Mouse (Mus musculus) G1E (cell line): ENCODE measurements at regions not wholly inside any gene's neighbourhood (a gene's known extent, or its start where the extent isn't known, plus 50 kb on each side); places are given as distances from the start of the nearest gene placed in this dataset.

Experiments used
- ATAC-seq: 2 replicates; pipeline ENCODE4 v1.8.0; 2016; ENCODE audit warnings: mild to moderate bottlenecking; ENCODE audit not compliant: insufficient number of reproducible peaks, poor library complexity, low FRiP score, severe bottlenecking; ENCODE audit errors: extremely low read depth
- DNase-seq: peaks from one replicate; pipeline ENCODE4 v3.0.0; 2012; ENCODE audit warnings: low spot score
- H3K27me3 ChIP-seq: 2 replicates; pipeline ENCODE4 v1.6.1; 2012; ENCODE audit warnings: mild to moderate bottlenecking, low read length, inconsistent platforms; ENCODE audit not compliant: insufficient read depth
- H3K36me3 ChIP-seq: replicated peaks from 2 replicates; pipeline ENCODE3; 2012; ENCODE audit warnings: mild to moderate bottlenecking, inconsistent platforms
- H3K4me1 ChIP-seq: 2 replicates; pipeline ENCODE4 v1.6.1; 2012; ENCODE audit warnings: low read depth, low read length, inconsistent platforms, mixed read lengths; ENCODE audit not compliant: insufficient read depth
- H3K4me3 ChIP-seq: 2 replicates; pipeline ENCODE4 v1.5.1; 2012; ENCODE audit warnings: low read depth, mild to moderate bottlenecking, inconsistent platforms, low read length, moderate library complexity, mixed read lengths
- H3K9me3 ChIP-seq: replicated peaks from 2 replicates; pipeline ENCODE4 v1.6.1; 2012; ENCODE audit warnings: inconsistent platforms
- CTCF ChIP-seq: IDR thresholded peaks from 2 replicates; pipeline ENCODE4 v1.5.1; 2012; ENCODE audit warnings: low read depth, low read length, inconsistent platforms, mixed read lengths
- GATA1 ChIP-seq: IDR thresholded peaks from 2 replicates; pipeline ENCODE4 v1.6.1; 2012; ENCODE audit warnings: borderline replicate concordance, low read length, inconsistent platforms, mixed read lengths
- GATA2 ChIP-seq: IDR thresholded peaks from 2 replicates; pipeline ENCODE4 v1.6.1; 2012; ENCODE audit warnings: low read depth, low read length, inconsistent platforms, borderline replicate concordance
- POLR2AphosphoS5 ChIP-seq: IDR thresholded peaks from 2 replicates; pipeline ENCODE4 v1.6.1; 2012; ENCODE audit warnings: low read depth, low read length, inconsistent platforms; ENCODE audit not compliant: insufficient replicate concordance
- TAL1 ChIP-seq: conservative IDR thresholded peaks from 2 replicates; pipeline ENCODE4 v1.6.1; 2012; ENCODE audit warnings: low read depth, low read length, inconsistent platforms, mixed read lengths

- no peak for ATAC-seq
- DNase-seq, result no peak
- Histone ChIP-seq H3K36me3 (no peaks in the 10 kb centered on the region), H3K4me1 (no peaks in the 10 kb centered on the region), H3K27me3 (no peaks in the 10 kb centered on the region), H3K9me3 (peaks cover 75% of the 10 kb centered on the region), H3K4me3 (no peak overlapping the region)
- TF ChIP-seq GATA2 (no peak), TAL1 (no peak), GATA1 (no peak), POLR2AphosphoS5 (no peak), CTCF (no peak)
These were observed 194.2 kb upstream of the Ppp2r3a start for GRCm38 (mm10) chr9:101445764-101446163.

GRCm38 (mm10) chr9:101445293-101445692, 193.7 kb upstream of the Ppp2r3a start:
- no peaks in the 10 kb centered on the region for H3K36me3 ChIP-seq
- TF ChIP-seq CTCF (no peak), TAL1 (no peak), GATA2 (no peak), POLR2AphosphoS5 (no peak), GATA1 (no peak)
- H3K4me1 ChIP-seq, result no peaks in the 10 kb centered on the region
- no peaks in the 10 kb centered on the region for H3K27me3 ChIP-seq
- DNase-seq (no peak), ATAC-seq (no peak)
- H3K9me3 ChIP-seq, result peaks cover 75% of the 10 kb centered on the region
- no peak overlapping the region for H3K4me3 ChIP-seq

- no peak overlapping the region for H3K4me3 ChIP-seq
- no peaks in the 10 kb centered on the region for H3K4me1 ChIP-seq
- H3K9me3 ChIP-seq, result peaks cover 54% of the 10 kb centered on the region
- H3K36me3 ChIP-seq, result no peaks in the 10 kb centered on the region
- H3K27me3 ChIP-seq, result no peaks in the 10 kb centered on the region
- DNase-seq (no peak), ATAC-seq (no peak)
- TF ChIP-seq GATA1 (no peak), POLR2AphosphoS5 (no peak), GATA2 (no peak), TAL1 (no peak), CTCF (no peak)
These were observed 188.3 kb upstream of the Ppp2r3a start for GRCm38 (mm10) chr9:101439856-101440255.

GRCm38 (mm10) chr9:101438564-101439180, 187.1 kb upstream of the Ppp2r3a start:
- TF ChIP-seq GATA2, result no peak
- no peak for TF ChIP-seq TAL1
- no peak for TF ChIP-seq POLR2AphosphoS5
- TF ChIP-seq CTCF, result no peak
- no peak for TF ChIP-seq GATA1
- Histone ChIP-seq H3K9me3 (peaks cover 44% of the 10 kb centered on the region), H3K4me3 (no peak overlapping the region), H3K4me1 (no peaks in the 10 kb centered on the region), H3K36me3 (no peaks in the 10 kb centered on the region), H3K27me3 (no peaks in the 10 kb centered on the region)
- ATAC-seq (no peak), DNase-seq (no peak)

GRCm38 (mm10) chr9:101424974-101425670, 173.5 kb upstream of the Ppp2r3a start:
- H3K4me3 ChIP-seq, result no peak overlapping the region
- TF ChIP-seq TAL1, result no peak
- TF ChIP-seq POLR2AphosphoS5, result no peak
- no peak for TF ChIP-seq GATA1
- TF ChIP-seq CTCF, result no peak
- no peak for TF ChIP-seq GATA2
- H3K4me1 ChIP-seq, result no peaks in the 10 kb centered on the region
- ATAC-seq (no peak), DNase-seq (no peak)
- peaks cover 43% of the 10 kb centered on the region for H3K9me3 ChIP-seq
- H3K36me3 ChIP-seq, result no peaks in the 10 kb centered on the region
- no peaks in the 10 kb centered on the region for H3K27me3 ChIP-seq

GRCm38 (mm10) chr9:101423041-101423440, 171.4 kb upstream of the Ppp2r3a start:
- H3K36me3 ChIP-seq, result no peaks in the 10 kb centered on the region
- no peaks in the 10 kb centered on the region for H3K4me1 ChIP-seq
- H3K27me3 ChIP-seq, result no peaks in the 10 kb centered on the region
- peaks cover 50% of the 10 kb centered on the region for H3K9me3 ChIP-seq
- H3K4me3 ChIP-seq, result no peak overlapping the region
- TF ChIP-seq GATA2, result no peak
- TF ChIP-seq CTCF, result no peak
- TF ChIP-seq GATA1, result no peak
- no peak for TF ChIP-seq TAL1
- TF ChIP-seq POLR2AphosphoS5, result no peak
- DNase-seq (no peak), ATAC-seq (no peak)
